Mouse (Mus musculus) heart, postnatal 14 days (tissue): ENCODE measurements around the gene Mrps23. TPM values are rescaled to one million over a fixed set of nuclear protein-coding genes. Genes with fewer than 3 reads are reported as not detected.
"Not testable (repeated sequence)": the region's sequence is repeated elsewhere in the genome, so short reads cannot be mapped to it uniquely, and the experiment has no call there.

Experiments
- DNase-seq, 2 experiments: peaks; one replicate each; pipeline ENCODE4 v3.0.0; 2021 to 2022
- intact Hi-C: fragments of 180-260 bp; cut with DNase I; formaldehyde crosslinking; loops from one replicate; pipeline ENCODE4 v1.15.1; 2025
- total RNA-seq, 2 experiments: library from RNA; stranded (reverse); gene quantifications; 2 replicates each; pipeline ENCODE4 v1.2.3; 2021

Gene Mrps23
- total RNA-seq, 2 experiments from 2014 or later, result 226 to 277 TPM

DNA sequence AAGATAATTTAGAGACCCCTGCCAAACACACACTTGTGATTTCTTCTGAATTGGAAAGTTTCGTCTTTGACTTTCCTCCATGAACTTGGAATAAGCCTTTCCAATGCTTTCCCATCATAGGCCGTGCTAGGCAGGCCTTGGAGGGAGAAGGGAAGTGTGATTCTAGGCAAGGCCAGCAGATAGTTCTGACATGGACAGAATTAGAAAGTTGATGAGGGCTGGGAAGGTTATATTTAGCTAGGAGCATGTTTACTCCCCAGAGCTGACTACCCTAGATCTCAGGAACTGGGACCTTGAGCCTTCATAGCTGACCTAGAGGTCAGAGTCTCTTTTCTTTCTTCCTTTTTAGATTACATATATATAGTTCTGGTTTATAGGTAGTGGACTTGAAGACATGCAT is 3.0 kb upstream of the Mrps23 start:
- no peak for DNase-seq
- intact Hi-C loops, result no loop called here

GRCm38 (mm10) chr11:88202077-88202476 is 2.1 kb upstream of the Mrps23 start:
- intact Hi-C loops, result no loop called here
- DNase-seq, result no peak

GRCm38 (mm10) chr11:88204593-88205368 is 593 bp downstream of the Mrps23 start:
- intact Hi-C loops, result no loop called here
- no peak for DNase-seq

DNA sequence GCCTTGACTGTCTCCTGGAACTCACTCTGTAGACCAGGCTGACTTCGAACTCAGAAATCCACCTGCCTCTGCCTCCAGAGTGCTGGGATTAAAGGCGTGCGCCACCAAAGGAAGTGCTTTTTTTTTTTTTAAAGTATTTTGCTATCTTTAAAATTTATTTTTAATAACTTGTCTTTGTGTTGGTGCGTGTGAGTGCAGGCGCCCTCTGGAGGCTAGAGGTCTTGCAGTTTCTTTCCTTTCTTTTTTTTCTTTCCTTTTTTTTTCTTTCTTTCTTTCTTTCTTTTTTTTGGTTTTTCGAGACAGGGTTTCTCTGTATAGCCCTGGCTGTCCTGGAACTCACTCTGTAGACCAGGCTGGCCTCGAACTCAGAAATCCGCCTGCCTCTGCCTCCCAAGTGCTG is 2.4 kb downstream of the Mrps23 start:
- intact Hi-C loops, DNase-seq: not testable (repeated sequence)

- intact Hi-C loops, result no loop called here
These were observed 3.5 kb downstream of the Mrps23 start for GRCm38 (mm10) chr11:88207697-88208096.

DNA sequence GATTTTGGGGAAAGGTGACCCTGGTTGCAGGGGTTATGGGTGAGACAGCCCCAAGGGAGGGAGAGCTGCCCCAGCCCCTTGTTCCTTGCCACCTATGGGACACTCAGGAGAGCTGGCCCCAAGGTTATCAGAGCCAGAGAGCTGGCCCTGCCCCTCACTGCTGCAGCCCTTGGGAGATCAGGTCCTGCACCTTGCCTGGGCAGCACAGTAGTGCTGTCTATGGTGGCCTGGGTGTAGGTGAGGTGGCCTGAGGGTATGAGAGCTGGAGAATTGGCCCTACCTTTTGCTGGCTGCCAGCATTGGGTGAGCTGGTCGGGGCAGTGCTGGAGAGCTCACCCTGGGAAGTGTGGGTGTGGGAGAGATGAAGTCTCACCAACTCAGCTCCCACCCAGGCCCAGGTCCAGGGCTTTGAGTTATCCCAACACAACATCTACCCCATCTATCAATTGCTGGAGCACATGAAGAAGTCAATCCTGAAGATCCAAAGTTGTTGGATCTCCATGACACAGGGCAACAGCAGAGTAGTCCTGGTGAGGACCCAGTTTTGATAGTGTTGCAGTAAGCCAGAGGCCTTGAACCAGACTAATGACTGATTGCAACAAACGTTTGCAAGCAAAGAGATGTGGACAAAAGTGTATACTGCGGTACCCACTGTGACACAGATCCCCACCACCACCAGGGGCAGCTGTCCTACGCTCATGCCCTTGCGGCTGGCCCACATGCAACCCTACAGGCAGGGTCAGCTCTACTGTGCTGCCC is 7.8 kb downstream of the Mrps23 start:
- intact Hi-C loops, result no loop called here
- no peak for DNase-seq

More at GRCm38 (mm10) chr11:88207697-88208096, 3.5 kb downstream of the Mrps23 start:
- DNase-seq, result no peak

- DNase-seq, result no peak
- intact Hi-C loops, result no loop called here
These were observed 9.6 kb downstream of the Mrps23 start for GRCm38 (mm10) chr11:88213757-88214156.

GRCm38 (mm10) chr11:88214881-88215831 is 11.0 kb downstream of the Mrps23 start:
- peak; percentile 59 to 77 for DNase-seq
- intact Hi-C loops, result loop anchor here (5.0 kb wide), 2 partner anchors 197 to 512 kb away; no protein-coding TSS in a partner anchor

DNA sequence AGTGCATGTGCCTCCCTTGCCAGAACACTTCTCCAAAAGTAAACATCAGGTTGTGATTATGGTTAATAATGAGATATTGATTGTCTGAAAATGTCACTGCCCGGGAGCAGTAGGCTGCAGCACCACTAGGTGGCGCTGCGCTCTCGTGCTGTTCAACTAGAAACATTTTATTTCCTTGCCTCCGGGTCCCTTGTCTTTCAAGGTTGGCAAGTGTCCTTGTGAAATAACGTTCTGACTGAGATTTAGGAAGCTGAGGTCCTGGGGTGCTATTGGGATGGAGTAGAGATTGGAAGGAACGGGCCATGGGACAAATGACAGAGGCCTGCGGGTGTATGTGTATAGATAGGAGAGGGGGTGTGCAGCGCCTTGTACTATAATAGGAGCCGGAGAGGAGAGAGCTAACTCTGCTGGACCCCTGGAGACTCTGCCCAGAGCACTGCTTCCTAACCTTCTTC is 12.1 kb downstream of the Mrps23 start:
- intact Hi-C loops, result loop anchor here (1.0 to 5.0 kb wide), 4 partner anchors 36 to 607 kb away; no protein-coding TSS in a partner anchor
- DNase-seq, result peak; percentile 74 to 78

DNA sequence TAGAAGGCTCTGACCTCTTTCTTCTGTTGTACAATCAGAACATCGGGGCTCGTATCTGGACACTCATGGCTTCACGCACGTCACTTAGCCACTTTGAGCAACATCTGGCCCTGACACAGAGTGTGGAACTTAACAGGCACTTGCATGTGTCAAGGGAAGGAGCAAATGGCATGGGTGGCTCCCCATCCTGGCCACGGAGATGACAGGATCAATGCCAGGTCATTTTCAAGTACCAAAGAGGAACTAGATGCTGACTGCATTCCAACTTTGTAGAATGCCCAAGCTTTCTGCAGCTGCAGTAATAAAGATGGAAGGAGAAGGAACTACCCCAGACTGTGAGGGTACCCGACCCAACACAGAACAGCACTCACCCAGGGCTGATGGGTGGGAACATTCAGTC is 14.0 kb downstream of the Mrps23 start:
- no peak for DNase-seq
- intact Hi-C loops, result loop anchor here (5.0 kb wide), 2 partner anchors 194 to 509 kb away; no protein-coding TSS in a partner anchor

- intact Hi-C loops, result loop anchor here (5.0 kb wide), 2 partner anchors 194 to 509 kb away; no protein-coding TSS in a partner anchor
These were observed 14.4 kb downstream of the Mrps23 start for GRCm38 (mm10) chr11:88218586-88218985.

GRCm38 (mm10) chr11:88221929-88222475 is 17.8 kb downstream of the Mrps23 start:
- no peak for DNase-seq
- intact Hi-C loops, result loop anchor here (5.0 kb wide), 1 partner anchor 55 kb away; no protein-coding TSS in a partner anchor

More at GRCm38 (mm10) chr11:88218586-88218985, 14.4 kb downstream of the Mrps23 start:
- no peak for DNase-seq

- DNase-seq, result no peak
- intact Hi-C loops, result no loop called here
These were observed 23.1 kb downstream of the Mrps23 start for GRCm38 (mm10) chr11:88227001-88227957.

DNA sequence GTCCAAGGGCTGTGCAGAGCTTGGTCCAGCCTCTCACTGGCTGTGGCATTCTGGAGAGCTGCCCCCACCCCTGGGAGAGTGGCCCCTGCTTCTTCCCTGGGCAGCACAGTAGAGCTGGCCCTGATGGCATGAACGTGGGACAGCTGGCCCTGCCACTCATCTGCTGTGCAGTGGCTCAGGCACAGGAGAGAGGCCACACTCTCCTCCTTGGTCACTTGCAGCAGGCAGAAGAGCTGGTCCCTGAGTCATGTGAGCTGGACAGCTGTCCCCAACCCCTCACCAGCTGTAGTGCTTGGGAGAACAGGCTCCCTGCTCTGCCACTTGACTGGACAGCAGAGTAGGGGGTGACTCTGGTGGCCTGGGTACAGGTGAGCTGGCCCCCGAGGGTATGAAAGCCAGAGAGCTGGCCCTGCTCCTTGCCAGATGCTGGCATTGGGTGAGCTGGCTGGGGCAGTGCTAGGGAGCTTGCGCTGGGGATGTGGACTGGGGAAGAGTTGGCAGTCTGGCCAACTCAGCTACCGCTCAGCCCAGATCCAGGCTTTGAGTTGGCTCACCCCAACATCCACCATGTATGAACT is 27.1 kb downstream of the Mrps23 start:
- no peak for DNase-seq

GRCm38 (mm10) chr11:88233528-88234427 is 29.6 kb downstream of the Mrps23 start:
- peak in 1 of 2 experiments; percentile 25 for DNase-seq
- intact Hi-C loops, result no loop called here

More for the DNA sequence above, 27.1 kb downstream of the Mrps23 start:
- intact Hi-C loops, result no loop called here

GRCm38 (mm10) chr11:88234789-88235188 is 30.6 kb downstream of the Mrps23 start:
- intact Hi-C loops, result no loop called here
- no peak for DNase-seq
